Comparison of ENCODE assay signal across 25 mouse cellular contexts in genomic region chr7:89727615-89728014, GRCm38 (mm10).
"Had no signal": no experiment of that assay in that cellular context is flagged by ENCODE, and none has a peak within 500 bp of the region (broad histone marks: within the 10 kb centered on the region; RNA-seq: fewer than 3 reads in every experiment).

No protein-coding gene starts in this region.

- H3K4me2 ChIP-seq: embryonic facial prominence, embryonic 12.5 days; embryonic facial prominence, embryonic 13.5 days; embryonic facial prominence, embryonic 15.5 days; forebrain, embryonic 13.5 days; forebrain, embryonic 15.5 days had no signal

- H3K4me3 ChIP-seq: embryonic facial prominence, embryonic 10.5 days; embryonic facial prominence, embryonic 12.5 days; embryonic facial prominence, embryonic 13.5 days; embryonic facial prominence, embryonic 15.5 days; erythroblast, embryonic 14.5 days; forebrain, embryonic 10.5 days; forebrain, embryonic 13.5 days; forebrain, embryonic 15.5 days; gastrocnemius, adult 2 months; heart, adult 2 months had no signal

- DNase-seq: cerebellum, adult 18-20 months; cerebellum, adult 2 months; cerebellum, adult 8-10 months; cerebellum, adult 9-10 months; cerebellum, adult 9-11 months; cerebellum, postnatal 25 days; cerebellum, postnatal 36 days; embryo, embryonic 11 days; gastrocnemius, adult 2 months; gastrocnemius, postnatal 10 days; gastrocnemius, postnatal 14 days; gastrocnemius, postnatal 25 days; gastrocnemius, postnatal 36 days; heart, adult 11 months; heart, adult 18-20 months; heart, adult 2 months had no signal

- H3K27me3 ChIP-seq: embryonic facial prominence, embryonic 12.5 days; embryonic facial prominence, embryonic 13.5 days; embryonic facial prominence, embryonic 15.5 days; forebrain, embryonic 13.5 days; forebrain, embryonic 15.5 days had no signal

- ATAC-seq: forebrain, embryonic 14.5 days; forebrain, embryonic 15.5 days had no signal

- H3K36me3 ChIP-seq: embryonic facial prominence, embryonic 10.5 days; embryonic facial prominence, embryonic 12.5 days; embryonic facial prominence, embryonic 13.5 days; embryonic facial prominence, embryonic 15.5 days; forebrain, embryonic 10.5 days; forebrain, embryonic 15.5 days had no signal

- H3K9ac ChIP-seq: embryonic facial prominence, embryonic 12.5 days; embryonic facial prominence, embryonic 13.5 days; embryonic facial prominence, embryonic 15.5 days; forebrain, embryonic 13.5 days; forebrain, embryonic 15.5 days had no signal

- H3K9me3 ChIP-seq: embryonic facial prominence, embryonic 10.5 days; embryonic facial prominence, embryonic 12.5 days; embryonic facial prominence, embryonic 13.5 days; embryonic facial prominence, embryonic 15.5 days; forebrain, embryonic 10.5 days; forebrain, embryonic 13.5 days; forebrain, embryonic 15.5 days had no signal

- H3K4me1 ChIP-seq: embryonic facial prominence, embryonic 10.5 days; embryonic facial prominence, embryonic 12.5 days; forebrain, embryonic 10.5 days; forebrain, embryonic 13.5 days; forebrain, embryonic 15.5 days had no signal

- H3K27ac ChIP-seq: embryonic facial prominence, embryonic 10.5 days; embryonic facial prominence, embryonic 12.5 days; embryonic facial prominence, embryonic 13.5 days; embryonic facial prominence, embryonic 15.5 days; forebrain, embryonic 10.5 days; forebrain, embryonic 13.5 days; forebrain, embryonic 15.5 days; gastrocnemius, adult 2 months; heart, adult 2 months had no signal
